Mouse (Mus musculus) CH12.LX (cell line): ENCODE results near the gene Rab44. TPM values are rescaled to one million over a fixed set of nuclear protein-coding genes. Genes with fewer than 3 reads are reported as not detected.
A peak's percentile ranks its signal among the peaks of the same experiment; 100 is the strongest.

Source experiments
- DNase-seq: peaks from one replicate; pipeline ENCODE4 v3.0.0-alpha.2; 2013; ENCODE audit errors: extremely low read depth
- H3K27ac ChIP-seq: 2 replicates; pipeline ENCODE4 v1.5.1; 2012; ENCODE audit warnings: low read depth, mild to moderate bottlenecking, control low read depth, moderate library complexity; ENCODE audit not compliant: insufficient read depth
- H3K27me3 ChIP-seq: replicated peaks from 2 replicates; pipeline ENCODE3; 2012; ENCODE audit warnings: inconsistent platforms
- H3K36me3 ChIP-seq, 2 experiments: replicated peaks in 1 of 2; 2 replicates each; pipeline versions ENCODE3 to v1.6.1; 2012; ENCODE audit warnings: inconsistent platforms in 1 of 2, low read length in 1 of 2, mild to moderate bottlenecking in 1 of 2, mixed read lengths in 1 of 2, moderate library complexity in 1 of 2; ENCODE audit not compliant: control insufficient read depth in 1 of 2, insufficient read depth in 1 of 2
- H3K4me1 ChIP-seq, 2 experiments: 2 replicates each; pipeline ENCODE4 v1.6.1; 2012; ENCODE audit warnings: inconsistent platforms in 1 of 2, moderate library complexity in 1 of 2; ENCODE audit not compliant: insufficient read depth in 2 of 2, control insufficient read depth in 1 of 2
- H3K4me2 ChIP-seq: 2 replicates; pipeline ENCODE4 v1.6.1; 2012; ENCODE audit warnings: low read depth, mild to moderate bottlenecking, control low read depth; ENCODE audit not compliant: poor library complexity, insufficient read depth, severe bottlenecking
- H3K4me3 ChIP-seq, 3 experiments: fragments of 150-350 bp in 1 of 3; sonication (generic) in 1 of 3; replicated peaks in 1 of 3; 2 replicates each; pipeline versions ENCODE3 to v1.5.1; 2011 to 2012; ENCODE audit warnings: low read depth in 2 of 3, low read length in 2 of 3, mild to moderate bottlenecking in 2 of 3, moderate library complexity in 2 of 3, control low read depth in 1 of 3, improper control_type of control experiment in 1 of 3, inconsistent platforms in 1 of 3, mixed read lengths in 1 of 3; ENCODE audit not compliant: poor library complexity in 1 of 3
- H3K79me2 ChIP-seq: replicated peaks from 2 replicates; pipeline ENCODE4 v1.6.1; 2012; ENCODE audit warnings: mild to moderate bottlenecking, moderate library complexity; ENCODE audit not compliant: control insufficient read depth, poor library complexity, insufficient read depth, severe bottlenecking; ENCODE audit errors: extremely low read depth
- H3K9ac ChIP-seq: 2 replicates; pipeline ENCODE4 v1.6.1; 2012; ENCODE audit warnings: low read depth, mild to moderate bottlenecking, control low read depth, moderate library complexity; ENCODE audit not compliant: insufficient read depth
- H3K9me3 ChIP-seq: replicated peaks from 2 replicates; pipeline ENCODE3; 2012; ENCODE audit warnings: low read length, inconsistent platforms, mixed read lengths
- BHLHE40 ChIP-seq: IDR thresholded peaks from 2 replicates; pipeline ENCODE4 v1.6.1; 2011; ENCODE audit warnings: mild to moderate bottlenecking, low read depth, low read length, improper control_type of control experiment
- CHD1 ChIP-seq: IDR thresholded peaks from 2 replicates; pipeline ENCODE4 v1.6.1; 2012; ENCODE audit warnings: low read depth, low read length, improper control_type of control experiment, inconsistent platforms
- CHD2 ChIP-seq: IDR thresholded peaks from 2 replicates; pipeline ENCODE4 v1.6.1; 2011; ENCODE audit warnings: low read length, improper control_type of control experiment
- CTCF ChIP-seq, 2 experiments: IDR thresholded peaks in 1 of 2; conservative IDR thresholded peaks in 1 of 2; 2 replicates each; pipeline ENCODE4 v1.5.1; 2011 to 2012; ENCODE audit warnings: low read depth in 2 of 2, low read length in 2 of 2, improper control_type of control experiment in 1 of 2, inconsistent platforms in 1 of 2, mild to moderate bottlenecking in 1 of 2, moderate library complexity in 1 of 2
- ELF1 ChIP-seq: IDR thresholded peaks from 2 replicates; pipeline ENCODE4 v1.6.1; 2014; ENCODE audit warnings: low read depth, mild to moderate bottlenecking, inconsistent platforms, low read length, improper control_type of control experiment
- EP300 ChIP-seq: IDR thresholded peaks from 2 replicates; pipeline ENCODE4 v1.6.1; 2011; ENCODE audit warnings: low read length, improper control_type of control experiment
- ETS1 ChIP-seq: conservative IDR thresholded peaks from 2 replicates; pipeline ENCODE4 v1.6.1; 2012; ENCODE audit warnings: low read depth, mild to moderate bottlenecking, inconsistent platforms, low read length, improper control_type of control experiment, moderate library complexity
- GABPA ChIP-seq: IDR thresholded peaks from 2 replicates; pipeline ENCODE4 v1.6.1; 2012; ENCODE audit warnings: low read depth, low read length, improper control_type of control experiment, inconsistent platforms; ENCODE audit not compliant: insufficient replicate concordance
- HCFC1 ChIP-seq: IDR thresholded peaks from 2 replicates; pipeline ENCODE4 v1.6.1; 2012; ENCODE audit warnings: low read depth, mild to moderate bottlenecking, inconsistent platforms, low read length, improper control_type of control experiment
- KAT2A ChIP-seq: IDR thresholded peaks from 2 replicates; pipeline ENCODE4 v1.6.1; 2012; ENCODE audit warnings: low read length, improper control_type of control experiment, inconsistent platforms; ENCODE audit not compliant: insufficient replicate concordance
- MAFK ChIP-seq: IDR thresholded peaks from 2 replicates; pipeline ENCODE4 v1.6.1; 2011; ENCODE audit warnings: low read length, improper control_type of control experiment; ENCODE audit not compliant: insufficient replicate concordance
- MAX ChIP-seq: IDR thresholded peaks from 2 replicates; pipeline ENCODE4 v1.6.1; 2011; ENCODE audit warnings: low read length, improper control_type of control experiment
- MAZ ChIP-seq: IDR thresholded peaks from 2 replicates; pipeline ENCODE4 v1.6.1; 2012; ENCODE audit warnings: low read depth, mild to moderate bottlenecking, inconsistent platforms, low read length, improper control_type of control experiment, moderate library complexity
- MEF2A ChIP-seq: IDR thresholded peaks from 2 replicates; pipeline ENCODE4 v1.6.1; 2014; ENCODE audit warnings: low read depth, mild to moderate bottlenecking, inconsistent platforms, low read length, improper control_type of control experiment, borderline replicate concordance
- MXI1 ChIP-seq: IDR thresholded peaks from 2 replicates; pipeline ENCODE4 v1.6.1; 2011; ENCODE audit warnings: mild to moderate bottlenecking, low read depth, low read length, improper control_type of control experiment
- MYC ChIP-seq: IDR thresholded peaks from 2 replicates; pipeline ENCODE4 v1.6.1; 2011; ENCODE audit warnings: low read depth, mild to moderate bottlenecking, improper control_type of control experiment, low read length
- NELFE ChIP-seq: IDR thresholded peaks from 2 replicates; pipeline ENCODE4 v1.6.1; 2011; ENCODE audit warnings: low read depth, low read length, improper control_type of control experiment
- NRF1 ChIP-seq: IDR thresholded peaks from 2 replicates; pipeline ENCODE4 v1.6.1; 2014; ENCODE audit warnings: low read depth, mild to moderate bottlenecking, inconsistent platforms, low read length, improper control_type of control experiment, moderate library complexity
- PAX5 ChIP-seq: IDR thresholded peaks from 2 replicates; pipeline ENCODE4 v1.6.1; 2012; ENCODE audit warnings: low read length, inconsistent platforms, mixed read lengths
- POLR2A ChIP-seq: IDR thresholded peaks from 2 replicates; pipeline ENCODE4 v1.6.1; 2011; ENCODE audit warnings: low read depth, mild to moderate bottlenecking, improper control_type of control experiment, low read length
- POLR2AphosphoS2 ChIP-seq: IDR thresholded peaks from 2 replicates; pipeline ENCODE4 v1.6.1; 2011; ENCODE audit warnings: low read depth, low read length, improper control_type of control experiment
- RAD21 ChIP-seq: IDR thresholded peaks from 2 replicates; pipeline ENCODE4 v1.6.1; 2011; ENCODE audit warnings: low read depth, mild to moderate bottlenecking, low read length, improper control_type of control experiment, moderate library complexity
- RCOR1 ChIP-seq: conservative IDR thresholded peaks from 2 replicates; pipeline ENCODE4 v1.6.1; 2012; ENCODE audit warnings: low read depth, mild to moderate bottlenecking, inconsistent platforms, low read length, improper control_type of control experiment
- SIN3A ChIP-seq: IDR thresholded peaks from 2 replicates; pipeline ENCODE4 v1.6.1; 2012; ENCODE audit warnings: low read length, improper control_type of control experiment, inconsistent platforms
- SMC3 ChIP-seq: IDR thresholded peaks from 2 replicates; pipeline ENCODE4 v1.6.1; 2011; ENCODE audit warnings: low read depth, low read length, improper control_type of control experiment
- TBP ChIP-seq: conservative IDR thresholded peaks from 2 replicates; pipeline ENCODE4 v1.6.1; 2011; ENCODE audit warnings: low read depth, low read length, improper control_type of control experiment
- TCF12 ChIP-seq: IDR thresholded peaks from 2 replicates; pipeline ENCODE4 v1.6.1; 2014; ENCODE audit warnings: low read depth, mild to moderate bottlenecking, inconsistent platforms, low read length, improper control_type of control experiment
- UBTF ChIP-seq: IDR thresholded peaks from 2 replicates; pipeline ENCODE4 v1.6.1; 2012; ENCODE audit warnings: low read depth, mild to moderate bottlenecking, inconsistent platforms, low read length, improper control_type of control experiment, moderate library complexity
- USF1 ChIP-seq: IDR thresholded peaks from 2 replicates; pipeline ENCODE4 v1.6.1; 2014; ENCODE audit warnings: low read depth, mild to moderate bottlenecking, inconsistent platforms, low read length, improper control_type of control experiment
- USF2 ChIP-seq: conservative IDR thresholded peaks from 2 replicates; pipeline ENCODE4 v1.6.1; 2011; ENCODE audit warnings: low read depth, low read length, improper control_type of control experiment
- ZC3H11A ChIP-seq: IDR thresholded peaks from 2 replicates; pipeline ENCODE4 v1.6.1; 2012; ENCODE audit warnings: low read depth, mild to moderate bottlenecking, inconsistent platforms, low read length, improper control_type of control experiment
- ZKSCAN1 ChIP-seq: IDR thresholded peaks from 2 replicates; pipeline ENCODE4 v1.6.1; 2012; ENCODE audit warnings: low read depth, inconsistent platforms, low read length, improper control_type of control experiment, borderline replicate concordance
- ZMIZ1 ChIP-seq: IDR thresholded peaks from 2 replicates; pipeline ENCODE4 v1.6.1; 2012; ENCODE audit warnings: low read depth, mild to moderate bottlenecking, inconsistent platforms, low read length, improper control_type of control experiment
- ZNF384 ChIP-seq: IDR thresholded peaks from 2 replicates; pipeline ENCODE4 v1.6.1; 2012; ENCODE audit warnings: low read depth, low read length, improper control_type of control experiment, inconsistent platforms
- dilution Hi-C: fragments of 300-500 bp; cut with MboI; formaldehyde crosslinking; loops from 2 replicates; pipeline ENCODE4 v1.14.3; 2020; ENCODE audit warnings: low sequenced_read_pairs; ENCODE audit not compliant: extremely low pct_unique_long_range_greater_than_20kb, extremely low pct_ligation_motif_present
- in situ Hi-C: fragments of 300-500 bp; cut with MboI; formaldehyde crosslinking; loops from 3 replicates; pipeline ENCODE4 v1.14.3; 2019; ENCODE audit warnings: low sequenced_read_pairs, low pct_ligation_motif_present, low pct_unique_long_range_greater_than_20kb, mixed read lengths
- polyA plus RNA-seq: library from polyadenylated mRNA; unstranded; fragments of >175 nt; gene quantifications from 2 replicates; pipeline ENCODE4 v1.2.1, GENCODE M21; 2012; ENCODE audit warnings: low read depth; ENCODE audit not compliant: insufficient read length
- total RNA-seq, 2 experiments: library from RNA; depleted of rRNA; stranded (reverse); fragments of 300-350 nt in 1 of 2; fragments of >200 nt in 1 of 2; gene quantifications; 2 replicates each; pipeline ENCODE4 v1.2.3; 2012 to 2014

The Rab44 gene
- total and polyA plus RNA-seq, 3 experiments: 0.30 to 0.34 TPM; not detected in 1

DNA sequence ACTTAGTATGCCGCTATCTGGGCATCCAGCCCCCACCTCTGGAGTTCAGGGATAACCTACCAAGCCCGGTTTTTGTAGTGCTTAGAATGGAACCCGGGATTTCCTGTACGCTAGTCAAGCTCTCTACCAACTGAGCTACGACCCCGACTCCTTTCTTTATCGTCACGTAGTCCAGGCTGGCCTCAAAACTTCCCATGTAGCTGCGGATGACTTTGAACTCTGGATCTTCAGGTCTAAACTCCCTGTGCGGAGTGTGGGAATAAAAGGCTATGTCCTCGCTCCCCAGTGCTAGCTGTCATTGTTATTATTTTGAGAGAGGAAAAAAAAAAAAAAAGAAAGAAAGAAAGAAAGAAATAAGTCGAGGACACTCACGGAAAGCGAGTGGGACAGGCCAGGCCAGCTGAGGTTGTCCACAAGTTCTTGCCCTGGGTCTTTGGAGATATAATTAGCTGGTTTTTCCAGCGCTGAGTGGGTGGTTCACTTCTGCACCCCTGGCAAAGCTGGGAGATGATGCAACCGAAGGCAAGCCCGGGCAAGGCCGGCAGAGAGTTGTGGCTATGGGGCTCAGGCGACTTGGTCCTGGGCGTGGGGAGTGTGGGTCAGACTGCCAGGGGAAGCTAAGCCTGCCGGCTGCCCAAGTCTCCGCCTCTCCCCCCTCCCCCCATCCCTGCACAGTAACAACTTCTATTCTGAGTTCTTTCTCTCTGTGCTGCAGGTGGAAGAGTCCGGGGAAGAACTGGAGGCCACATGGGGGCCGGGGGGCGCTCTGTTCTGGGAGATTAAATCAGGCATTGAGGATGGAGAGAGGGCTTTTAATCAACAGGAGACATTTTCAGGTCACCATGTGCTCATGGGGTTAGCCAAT is 35.2 kb upstream of the Rab44 start (continued):
- peak; percentile 59; the same call in 1 of the 2 replicates for TF ChIP-seq HCFC1

DNA sequence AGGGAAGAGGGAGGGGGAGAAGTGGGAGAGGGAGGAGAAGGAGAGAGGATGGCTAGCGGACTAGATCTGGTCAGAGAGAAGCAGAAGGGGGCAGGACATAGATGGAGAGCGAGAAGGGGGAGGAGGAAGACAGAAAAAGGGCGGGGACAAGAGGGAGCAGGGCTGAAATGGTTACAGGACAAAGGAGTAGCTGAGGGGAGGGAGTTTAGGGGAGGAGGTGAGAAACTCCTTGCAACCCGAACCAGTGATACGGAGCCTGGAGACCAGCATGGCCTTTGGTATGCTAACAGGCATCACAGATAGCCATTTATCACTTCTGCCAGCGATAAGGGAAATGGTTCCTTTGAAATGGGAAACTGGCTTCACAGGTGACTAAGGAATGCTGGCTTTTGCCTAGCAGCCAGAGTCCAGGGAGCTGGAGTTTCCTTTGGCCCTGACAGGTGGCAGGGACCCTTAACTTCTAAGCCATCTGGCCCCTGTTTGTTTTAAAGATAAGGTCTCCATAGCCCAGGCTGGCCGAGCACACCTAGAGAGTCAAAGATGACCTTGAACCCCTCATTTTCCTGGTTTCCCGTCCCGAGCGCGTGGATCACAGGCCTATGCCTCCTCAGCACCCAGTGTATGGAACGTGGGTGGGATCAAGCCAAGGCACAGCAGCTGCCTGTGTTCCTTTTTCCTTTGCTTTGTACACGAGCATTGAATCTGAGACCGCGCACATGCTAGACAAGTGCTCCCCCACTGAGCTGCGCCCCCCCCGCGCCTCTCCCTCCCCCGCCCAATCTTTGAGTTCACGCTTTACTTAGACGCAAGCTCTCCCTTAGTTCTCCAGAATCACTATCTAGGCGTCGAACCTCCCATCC is 33.0 kb upstream of the Rab44 start:
- Histone ChIP-seq H3K9ac (peak overlapping the region; percentile 92), H3K36me3 (peaks cover 0 to 6% of the 10 kb centered on the region in 2 experiments), H3K27me3 (no peaks in the 10 kb centered on the region), H3K79me2 (no peaks in the 10 kb centered on the region), H3K4me3 (peak overlapping the region in 1 of 3 experiments; percentile 27), H3K4me1 (peaks cover 10 to 34% of the 10 kb centered on the region in 2 experiments), H3K4me2 (peak overlapping the region; percentile 76), H3K27ac (peak overlapping the region; percentile 91), H3K9me3 (peaks cover 11% of the 10 kb centered on the region)
- dilution Hi-C loops: no loop called here
- peak; percentile 72 for DNase-seq
- in situ Hi-C loops: no loop called here
- TF ChIP-seq SMC3 (no peak), ELF1 (no peak), ZMIZ1 (0 out of 2 replicates have a peak, but pooled peaks have one; percentile 47), ZKSCAN1 (no peak), KAT2A (no peak), BHLHE40 (peak; percentile 9; the same call in 1 of the 2 replicates), CTCF (conservative IDR thresholded peaks at IDR 0.05 in 1 of 2, IDR thresholded peaks at IDR 0.05 in 1 of 2; ENCODE audit: low read depth in 2 of 2, low read length in 2 of 2) (no peak), NELFE (peak; percentile 59; the same call in 1 of the 2 replicates), GABPA (no peak), USF2 (no peak), MXI1 (peak; percentile 49), MAZ (peak; percentile 57; the same call in 1 of the 2 replicates), HCFC1 (no peak), ZC3H11A (no peak), RAD21 (no peak), USF1 (no peak), CHD1 (no peak), SIN3A (peak; percentile 40; the same call in 1 of the 2 replicates), RCOR1 (no peak), CHD2 (no peak), EP300 (no peak), UBTF (no peak), POLR2A (peak; percentile 59), MEF2A (no peak), NRF1 (no peak), MYC (peak; percentile 48; the same call in 1 of the 2 replicates), MAX (0 out of 2 replicates have a peak, but pooled peaks have one; percentile 47), PAX5 (no peak), MAFK (no peak), TCF12 (0 out of 2 replicates have a peak, but pooled peaks have one; percentile 25), ETS1 (no peak), TBP (no peak), ZNF384 (no peak), POLR2AphosphoS2 (no peak)
